Mouse (Mus musculus): ENCODE measurements at regions not wholly inside any gene's neighbourhood (a gene's known extent, or its start where the extent isn't known, plus 50 kb on each side); places are given as distances from the start of the nearest gene placed in this dataset.

GRCm38 (mm10) chr2:57424879-57425278 is 187.4 kb downstream of the Gpd2 start:
- ATAC-seq (ENCODE audit: insufficient number of reproducible peaks, low FRiP score, low TSS enrichment), result no peak

DNA sequence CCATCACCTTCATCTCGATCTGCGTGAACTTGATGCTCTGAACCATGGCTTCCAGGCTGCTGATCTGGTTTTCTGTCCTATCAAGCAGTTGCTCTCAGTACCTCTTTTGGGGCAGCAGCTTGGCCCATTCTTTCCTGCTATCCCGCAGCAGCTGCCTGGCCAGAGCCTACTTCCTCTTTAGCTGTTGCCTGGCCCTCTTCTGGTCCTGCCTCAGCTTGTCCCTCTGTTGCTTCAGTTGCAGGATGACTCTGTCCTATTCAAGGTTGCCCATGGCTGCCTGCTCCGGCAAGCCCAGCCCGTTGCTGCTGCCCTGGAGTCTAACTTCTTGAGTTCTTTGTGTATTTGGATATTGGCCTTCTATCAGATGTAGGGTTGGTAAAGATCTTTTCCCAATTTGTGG is 188.0 kb downstream of the Gpd2 start:
- no peak for ATAC-seq (ENCODE audit: insufficient number of reproducible peaks, low FRiP score, low TSS enrichment)

DNA sequence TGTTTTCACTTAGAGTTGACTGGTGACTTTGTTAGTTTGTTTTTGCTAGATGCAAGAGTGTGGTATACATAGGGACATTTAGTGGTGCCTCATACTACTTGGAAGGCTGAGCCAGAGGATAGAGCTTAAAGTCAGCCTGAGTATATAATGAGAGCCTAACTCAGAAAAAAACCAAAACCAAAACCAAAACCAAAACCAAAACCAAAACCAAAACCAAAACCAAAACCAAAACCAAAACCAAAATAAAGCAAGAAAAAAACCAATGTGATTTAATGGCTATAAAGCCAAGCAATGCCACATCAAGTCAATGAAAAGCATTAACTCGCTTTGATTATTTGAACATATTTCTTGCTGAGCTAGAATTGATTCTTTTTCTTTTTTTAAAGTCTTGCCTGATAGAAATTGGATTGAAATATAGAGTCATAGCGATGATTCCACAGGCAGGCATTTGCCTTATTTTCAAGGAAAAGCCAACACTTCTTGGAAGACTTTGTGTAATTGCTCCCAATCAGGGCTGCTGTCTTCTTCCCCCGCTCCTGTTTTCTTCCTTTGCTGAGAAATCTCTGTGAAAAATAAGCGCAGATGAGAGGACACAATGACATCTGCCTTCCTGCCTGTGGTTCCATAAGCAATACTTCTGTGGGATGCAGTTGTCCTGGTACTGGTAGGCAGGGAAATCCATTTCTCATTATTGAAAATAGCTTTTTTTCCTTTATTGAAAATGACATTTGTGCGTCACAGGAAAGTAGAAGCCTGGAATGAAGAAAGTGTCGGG is 213.7 kb downstream of the Gpd2 start:
- ATAC-seq (ENCODE audit: insufficient number of reproducible peaks, low FRiP score, low TSS enrichment), result no peak

- ATAC-seq (ENCODE audit: insufficient number of reproducible peaks, low FRiP score, low TSS enrichment), result no peak
These were observed 216.7 kb downstream of the Gpd2 start for GRCm38 (mm10) chr2:57453896-57454679.

GRCm38 (mm10) chr2:57459901-57460300 is 222.5 kb downstream of the Gpd2 start:
- ATAC-seq (ENCODE audit: insufficient number of reproducible peaks, low FRiP score, low TSS enrichment), result no peak

GRCm38 (mm10) chr2:57473873-57474272 is 236.4 kb downstream of the Gpd2 start:
- ATAC-seq (ENCODE audit: insufficient number of reproducible peaks, low FRiP score, low TSS enrichment), result no peak

- no peak for ATAC-seq (ENCODE audit: insufficient number of reproducible peaks, low FRiP score, low TSS enrichment)
These were observed 254.7 kb downstream of the Gpd2 start for GRCm38 (mm10) chr2:57492116-57492515.

- ATAC-seq (ENCODE audit: insufficient number of reproducible peaks, low FRiP score, low TSS enrichment), result no peak
These were observed 255.6 kb downstream of the Gpd2 start for GRCm38 (mm10) chr2:57492914-57493621.

DNA sequence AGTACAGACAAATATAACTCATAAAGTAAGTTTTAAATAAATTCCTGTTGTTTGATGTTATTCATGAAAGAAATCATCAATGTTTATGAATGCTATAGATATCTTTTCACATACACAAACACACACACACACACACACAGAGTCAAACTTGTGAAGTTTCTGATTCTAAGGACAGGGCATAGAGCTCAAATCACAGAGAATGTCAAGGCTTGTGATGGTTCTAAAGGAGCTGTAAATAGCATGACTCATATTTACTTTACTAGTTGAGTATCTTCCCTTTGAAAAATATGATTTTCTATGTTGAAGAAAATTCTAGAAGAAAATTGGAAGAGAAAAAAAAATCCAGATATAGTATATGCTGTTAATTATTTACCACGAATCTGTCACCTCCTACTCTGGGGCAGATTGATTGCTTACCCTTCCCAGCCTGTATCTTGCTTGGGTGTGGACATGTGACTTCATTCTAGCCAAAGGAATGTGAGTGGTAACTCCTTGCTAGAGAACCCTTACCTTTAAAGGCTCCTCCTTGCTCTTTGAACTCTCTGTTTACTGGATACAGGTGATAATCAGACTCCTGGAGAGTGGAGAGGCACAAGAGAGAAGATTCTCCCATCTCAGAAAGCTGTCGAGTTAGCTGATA is 259.0 kb downstream of the Gpd2 start:
- ATAC-seq (ENCODE audit: insufficient number of reproducible peaks, low FRiP score, low TSS enrichment), result no peak

GRCm38 (mm10) chr2:57497933-57498332 is 260.5 kb downstream of the Gpd2 start:
- ATAC-seq (ENCODE audit: insufficient number of reproducible peaks, low FRiP score, low TSS enrichment), result no peak

DNA sequence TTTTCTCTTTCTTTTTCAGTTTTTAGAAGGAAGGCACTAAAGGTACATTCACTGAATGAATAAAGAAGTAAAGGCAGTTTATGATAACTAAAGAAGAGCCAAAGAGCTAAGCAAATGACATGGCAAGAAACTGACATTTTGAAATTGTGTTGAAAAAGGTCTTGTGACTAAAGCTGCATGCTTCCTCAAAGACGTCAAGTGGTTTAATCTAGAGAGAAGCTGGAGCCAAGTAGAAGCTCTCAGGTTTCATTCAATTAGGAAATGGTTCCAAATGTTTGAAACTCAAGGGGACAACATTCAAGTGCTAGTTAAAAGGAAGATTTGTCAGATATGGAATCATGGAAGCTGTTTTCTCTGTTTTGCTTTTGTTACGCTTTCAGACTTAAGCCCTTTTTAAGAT is 267.2 kb downstream of the Gpd2 start:
- no peak for ATAC-seq (ENCODE audit: insufficient number of reproducible peaks, low FRiP score, low TSS enrichment)

GRCm38 (mm10) chr2:57522465-57522864 is 285.0 kb downstream of the Gpd2 start:
- no peak for ATAC-seq (ENCODE audit: insufficient number of reproducible peaks, low FRiP score, low TSS enrichment)

DNA sequence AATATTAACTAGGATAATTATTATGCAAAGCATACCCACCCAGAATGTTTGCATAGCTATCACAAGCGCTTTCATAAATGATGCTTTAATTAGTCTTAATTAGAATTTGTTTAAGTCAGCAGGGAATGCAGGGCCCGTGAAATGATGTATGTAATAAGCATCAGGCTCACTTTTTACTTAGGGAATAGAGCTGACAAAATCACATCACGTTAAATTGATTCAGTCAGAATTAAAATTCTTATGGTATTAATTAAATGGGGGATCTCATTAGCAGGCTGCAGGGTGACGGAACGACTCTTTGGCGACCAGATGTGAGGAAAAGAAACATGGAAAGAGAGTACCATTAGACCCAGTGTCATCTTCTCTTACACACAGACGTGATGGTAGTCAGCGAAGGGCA is 285.5 kb downstream of the Gpd2 start:
- no peak for ATAC-seq (ENCODE audit: insufficient number of reproducible peaks, low FRiP score, low TSS enrichment)

GRCm38 (mm10) chr2:57527966-57528365 is 290.5 kb downstream of the Gpd2 start:
- no peak for ATAC-seq (ENCODE audit: insufficient number of reproducible peaks, low FRiP score, low TSS enrichment)

- no peak for ATAC-seq (ENCODE audit: insufficient number of reproducible peaks, low FRiP score, low TSS enrichment)
These were observed 302.4 kb downstream of the Gpd2 start for GRCm38 (mm10) chr2:57539842-57540241.

DNA sequence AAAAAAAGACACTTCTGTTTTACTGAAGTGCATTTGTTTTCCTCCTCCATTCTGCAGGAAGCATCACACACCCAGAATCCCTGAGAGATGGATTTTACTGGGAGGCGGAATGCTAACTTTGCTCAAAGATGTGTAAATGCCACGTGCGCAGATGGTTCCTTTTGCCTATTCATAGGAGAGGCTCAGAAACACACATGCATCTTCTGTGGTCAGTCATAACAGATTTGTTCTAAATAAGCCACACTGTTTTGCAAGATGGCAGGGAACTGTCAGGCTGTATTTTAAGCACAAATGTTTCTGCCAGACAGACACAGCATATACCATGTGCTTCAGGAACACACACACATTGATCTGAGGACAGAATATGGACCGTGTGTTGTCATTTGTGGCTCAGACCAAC is 327.8 kb downstream of the Gpd2 start:
- no peak for ATAC-seq (ENCODE audit: insufficient number of reproducible peaks, low FRiP score, low TSS enrichment)

DNA sequence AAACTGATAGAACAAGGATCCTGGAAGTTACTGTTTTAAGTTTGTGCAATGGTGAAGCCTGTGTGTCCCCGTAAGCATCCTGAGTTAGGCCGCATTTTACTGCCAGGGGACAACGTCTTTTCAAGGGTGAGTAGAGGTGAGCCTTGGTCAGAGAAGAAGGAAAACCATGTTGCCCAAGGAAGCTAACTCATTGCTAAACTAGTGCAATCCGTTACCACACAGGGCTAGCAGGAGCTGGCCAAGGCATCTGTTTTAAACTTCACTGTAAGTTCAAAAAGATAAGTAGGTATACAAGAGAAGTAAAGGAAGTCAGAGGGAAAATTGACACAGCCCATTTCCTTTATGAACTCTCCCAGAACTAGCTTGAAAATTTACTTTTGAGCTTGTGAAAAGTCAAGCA is 328.7 kb downstream of the Gpd2 start:
- ATAC-seq (ENCODE audit: insufficient number of reproducible peaks, low FRiP score, low TSS enrichment), result no peak

DNA sequence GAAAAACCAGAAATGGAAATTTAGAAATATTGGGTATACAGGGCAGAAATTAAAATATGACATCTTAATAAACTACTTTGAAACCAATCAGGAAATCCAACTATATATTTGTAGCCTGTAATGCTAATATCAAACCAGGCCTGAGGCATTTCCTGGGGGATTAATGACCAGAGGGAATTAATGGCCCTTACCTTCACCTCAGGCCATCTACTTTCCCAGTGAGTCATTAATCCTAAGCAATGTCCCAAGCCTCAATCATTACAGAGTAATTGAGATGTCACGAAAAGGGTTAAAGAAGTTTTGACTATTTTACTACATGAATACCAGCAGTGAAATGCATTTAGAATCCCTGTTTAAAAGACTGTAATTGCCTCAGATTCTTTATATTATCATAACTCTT is 329.7 kb downstream of the Gpd2 start:
- ATAC-seq (ENCODE audit: insufficient number of reproducible peaks, low FRiP score, low TSS enrichment), result no peak

DNA sequence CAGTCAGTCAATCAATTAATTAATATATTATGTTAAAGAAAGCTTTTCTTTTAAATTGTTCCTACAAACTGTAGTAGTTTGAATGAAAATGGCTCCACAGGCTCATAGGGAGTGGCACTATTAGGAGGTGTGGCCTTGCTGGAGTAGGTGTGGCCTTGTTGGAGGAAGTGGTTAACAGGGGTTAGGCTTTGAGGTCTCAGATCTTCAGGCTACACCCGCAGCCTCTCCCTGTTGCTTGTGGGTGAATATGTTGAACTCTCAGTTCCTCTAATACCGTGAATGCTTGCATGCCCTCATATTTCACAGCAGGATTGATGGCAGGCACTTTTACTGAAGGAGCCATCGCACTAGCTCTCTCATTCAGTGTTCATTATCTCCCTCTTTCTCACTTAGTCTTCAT is 349.6 kb downstream of the Gpd2 start:
- ATAC-seq (ENCODE audit: insufficient number of reproducible peaks, low FRiP score, low TSS enrichment), result no peak

GRCm38 (mm10) chr2:57593558-57593957 is 356.1 kb downstream of the Gpd2 start:
- no peak for ATAC-seq (ENCODE audit: insufficient number of reproducible peaks, low FRiP score, low TSS enrichment)
